Mouse (Mus musculus) testis, adult 2 months (tissue): ENCODE measurements at regions not wholly inside any gene's neighbourhood (a gene's known extent, or its start where the extent isn't known, plus 50 kb on each side); places are given as distances from the start of the nearest gene placed in this dataset.

Experiments used
- CTCF ChIP-seq: fragments of 200-500 bp; IDR thresholded peaks from 2 replicates; pipeline ENCODE4 v1.5.1; 2012; ENCODE audit warnings: low read depth, mild to moderate bottlenecking, inconsistent platforms, low read length, moderate library complexity; ENCODE audit not compliant: control insufficient read depth, insufficient read depth, insufficient replicate concordance
- POLR2A ChIP-seq: fragments of 200-500 bp; IDR thresholded peaks from 2 replicates; pipeline ENCODE4 v1.6.1; 2012; ENCODE audit warnings: low read depth, mild to moderate bottlenecking, inconsistent platforms, low read length, moderate library complexity; ENCODE audit not compliant: control insufficient read depth

- no peak for TF ChIP-seq CTCF
- no peak for TF ChIP-seq POLR2A
These were observed 102.6 kb upstream of the Rxylt1 start for GRCm38 (mm10) chr10:122199791-122200190.
